Mouse (Mus musculus): ENCODE measurements around the gene Snrpg. TPM values are rescaled to one million over a fixed set of nuclear protein-coding genes. Genes with fewer than 3 reads are reported as not detected.
"Not testable (repeated sequence)": the region's sequence is repeated elsewhere in the genome, so short reads cannot be mapped to it uniquely, and the experiment has no call there.

The Snrpg gene
- total RNA-seq (2017) = 75.2 and 119 TPM in 2 replicates

DNA sequence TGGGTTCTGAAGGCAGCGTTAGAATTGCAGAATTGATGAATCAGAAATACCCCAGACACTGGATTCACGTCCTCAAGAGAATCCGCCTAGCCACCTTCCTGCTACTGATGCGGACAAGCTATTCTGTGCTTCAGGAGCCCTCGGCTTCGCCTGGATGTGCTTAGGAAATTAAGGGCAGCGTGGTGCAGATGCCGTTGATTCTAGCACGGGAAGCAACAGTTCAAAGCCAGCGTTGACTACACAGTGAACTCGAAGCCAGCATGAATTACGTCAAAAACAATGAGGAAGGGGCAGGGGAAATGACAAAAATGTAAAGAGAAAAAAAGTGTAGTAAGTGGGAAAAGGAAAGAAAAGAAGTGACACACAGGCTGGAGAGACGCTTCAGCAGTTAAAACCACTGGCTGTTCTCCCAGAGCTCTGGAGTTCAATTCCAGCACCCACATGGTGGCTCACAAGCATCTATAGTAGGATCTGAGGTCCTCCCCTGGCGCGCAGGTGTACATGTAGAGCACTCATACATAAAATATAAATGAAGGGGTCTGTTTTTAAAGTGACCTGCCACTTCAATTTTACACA is at the start of gene Snrpg:
Gene Snrpg (plus strand): TSS at position 541 of the 576 bp plus-strand sequence.
- peak; percentile 37 for ATAC-seq (replicated peaks; ENCODE audit: low read depth, poor library complexity, severe bottlenecking)

DNA sequence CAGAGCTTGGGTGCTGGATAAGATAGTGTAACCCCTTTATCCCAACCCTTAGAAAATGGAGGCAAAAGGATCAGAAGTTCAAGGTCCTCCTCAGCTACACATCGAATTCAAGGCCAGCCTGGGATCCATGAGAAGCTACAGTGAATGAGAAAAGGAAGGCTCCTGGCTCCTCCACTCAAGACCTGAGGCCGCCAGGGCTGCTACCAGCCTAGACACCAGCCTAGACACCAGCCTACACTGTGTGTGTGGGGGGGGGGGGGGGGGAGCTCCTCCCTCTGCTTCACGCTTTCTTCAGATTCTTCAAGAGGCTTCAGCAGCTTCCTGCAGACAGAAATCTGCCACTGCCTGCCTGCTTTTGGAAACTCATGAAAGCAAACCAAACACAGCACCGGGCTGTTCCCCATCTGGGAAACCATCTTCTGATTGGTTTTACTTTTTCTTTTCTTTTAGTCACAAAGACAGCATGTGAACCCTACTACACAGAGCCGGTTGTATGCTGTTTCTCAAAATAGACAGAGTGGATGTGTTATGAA is 49.0 kb upstream of the Snrpg start:
- no peak for ATAC-seq (replicated peaks; ENCODE audit: low read depth, poor library complexity, severe bottlenecking)

DNA sequence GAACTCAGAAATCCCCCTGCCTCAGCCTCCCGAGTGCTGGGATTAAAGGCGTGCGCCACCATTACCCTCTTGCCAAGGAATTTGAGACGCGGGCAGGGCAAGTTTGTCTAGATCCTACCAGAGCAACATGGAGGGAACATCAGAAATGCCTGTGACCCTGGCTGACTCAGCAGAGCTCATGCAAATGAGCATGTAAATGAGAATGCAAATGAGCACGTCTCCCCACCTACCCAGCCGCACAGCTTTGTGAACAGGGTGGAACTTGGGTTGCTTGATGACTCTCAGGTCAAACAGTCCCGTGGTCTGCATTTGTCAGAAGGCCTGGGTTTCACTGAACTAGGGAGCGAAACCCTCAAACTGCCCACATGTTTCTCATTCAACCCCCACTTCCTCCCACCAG is 48.1 kb upstream of the Snrpg start:
- ATAC-seq (replicated peaks; ENCODE audit: low read depth, poor library complexity, severe bottlenecking) = no peak

DNA sequence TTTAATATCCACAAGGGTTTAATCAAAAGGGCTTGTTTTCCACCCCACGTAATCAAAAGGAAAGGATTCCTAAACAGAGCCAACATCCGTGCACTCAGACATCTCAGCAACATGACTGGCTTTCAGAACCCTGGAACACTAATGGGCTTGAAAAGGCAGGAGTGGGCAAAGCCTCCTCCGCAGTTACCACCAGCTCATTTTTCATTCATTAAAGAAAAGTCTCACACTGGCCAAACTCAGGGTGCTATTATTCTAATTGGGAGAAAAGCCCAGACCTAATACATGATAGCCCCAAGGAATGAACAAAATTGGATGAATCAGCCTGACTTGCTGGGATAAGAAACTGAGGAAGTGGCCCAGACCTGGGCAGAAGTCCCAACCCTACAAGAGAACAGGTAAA is 46.7 kb upstream of the Snrpg start:
- ATAC-seq (replicated peaks; ENCODE audit: low read depth, poor library complexity, severe bottlenecking) = no peak

DNA sequence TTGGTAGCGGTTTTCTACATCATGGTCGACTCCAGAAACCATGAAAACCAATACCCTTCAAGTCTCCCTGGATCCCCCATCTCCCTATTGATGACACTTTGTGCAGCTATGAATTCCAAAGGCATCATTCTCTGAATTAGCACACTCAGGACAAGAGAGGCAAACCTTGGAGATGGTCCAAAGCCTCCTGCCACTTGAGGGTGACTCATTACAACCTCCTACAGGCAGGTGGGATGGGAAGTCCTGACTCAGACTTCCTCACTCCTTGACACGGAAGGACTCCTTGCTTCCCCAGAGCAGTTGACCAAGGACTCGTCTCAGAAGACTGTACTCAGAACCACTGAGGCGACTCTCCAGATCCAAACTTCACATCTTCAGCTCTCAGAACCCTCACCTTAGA is 45.5 kb upstream of the Snrpg start:
- ATAC-seq (replicated peaks; ENCODE audit: low read depth, poor library complexity, severe bottlenecking) = no peak

DNA sequence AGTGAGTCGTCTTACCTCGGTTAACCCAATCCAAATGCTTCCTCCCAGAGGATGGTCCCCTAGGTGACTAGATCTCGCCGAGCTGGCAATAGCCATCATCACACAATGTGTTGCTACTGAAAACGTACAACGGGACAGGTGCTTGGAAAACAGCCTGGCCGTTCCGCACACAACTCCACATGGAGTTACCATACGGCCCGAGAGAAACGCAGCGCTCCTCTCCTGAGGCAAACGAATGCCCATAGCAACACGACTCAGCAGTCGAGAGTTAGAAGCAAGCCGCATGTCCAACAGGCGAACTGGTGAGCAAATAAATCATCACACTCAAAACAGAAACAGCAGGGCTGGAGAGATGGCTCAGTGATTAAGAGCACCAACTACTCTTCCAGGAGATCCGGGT is 44.2 kb upstream of the Snrpg start:
- ATAC-seq (replicated peaks; ENCODE audit: low read depth, poor library complexity, severe bottlenecking) = no peak

DNA sequence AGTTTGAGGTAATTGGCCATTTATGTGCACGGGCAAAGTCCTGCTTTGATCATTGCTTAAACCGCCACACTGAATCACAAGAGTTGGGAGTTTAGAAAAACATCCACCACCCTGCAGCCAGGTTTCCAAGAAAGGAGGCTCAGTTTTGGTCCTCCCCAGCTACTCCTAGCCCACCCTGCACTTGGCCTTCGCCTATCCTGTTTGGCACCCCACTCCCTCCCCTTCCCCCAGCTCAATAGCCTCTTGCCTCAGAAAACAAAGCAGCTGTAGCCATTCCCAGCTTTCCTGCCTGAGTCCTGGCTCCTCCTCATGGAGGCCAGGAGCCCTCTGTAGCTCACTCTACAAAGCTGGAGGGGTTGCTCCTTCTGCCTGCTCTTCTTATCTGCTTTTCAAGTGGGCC is 42.7 kb upstream of the Snrpg start:
- no peak for ATAC-seq (replicated peaks; ENCODE audit: low read depth, poor library complexity, severe bottlenecking)

DNA sequence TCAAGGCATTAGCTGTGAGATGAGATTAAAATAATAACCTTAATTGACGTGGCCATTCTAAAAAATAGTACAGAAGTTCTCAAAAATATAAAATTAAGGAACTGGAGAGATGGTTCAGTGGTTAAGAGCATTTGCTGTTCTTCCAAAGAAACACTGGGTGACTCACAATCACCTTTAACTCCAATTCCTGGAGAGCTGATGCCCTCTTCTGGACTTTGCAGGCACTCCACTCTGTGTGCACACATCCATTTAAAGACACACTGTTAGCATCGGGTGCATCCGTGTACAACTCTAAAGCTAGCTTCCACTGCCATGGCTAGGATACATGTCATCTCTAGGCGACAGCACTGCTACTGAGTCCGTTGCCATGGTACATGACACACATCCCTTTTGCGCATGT is 41.2 kb upstream of the Snrpg start:
- no peak for ATAC-seq (replicated peaks; ENCODE audit: low read depth, poor library complexity, severe bottlenecking)

DNA sequence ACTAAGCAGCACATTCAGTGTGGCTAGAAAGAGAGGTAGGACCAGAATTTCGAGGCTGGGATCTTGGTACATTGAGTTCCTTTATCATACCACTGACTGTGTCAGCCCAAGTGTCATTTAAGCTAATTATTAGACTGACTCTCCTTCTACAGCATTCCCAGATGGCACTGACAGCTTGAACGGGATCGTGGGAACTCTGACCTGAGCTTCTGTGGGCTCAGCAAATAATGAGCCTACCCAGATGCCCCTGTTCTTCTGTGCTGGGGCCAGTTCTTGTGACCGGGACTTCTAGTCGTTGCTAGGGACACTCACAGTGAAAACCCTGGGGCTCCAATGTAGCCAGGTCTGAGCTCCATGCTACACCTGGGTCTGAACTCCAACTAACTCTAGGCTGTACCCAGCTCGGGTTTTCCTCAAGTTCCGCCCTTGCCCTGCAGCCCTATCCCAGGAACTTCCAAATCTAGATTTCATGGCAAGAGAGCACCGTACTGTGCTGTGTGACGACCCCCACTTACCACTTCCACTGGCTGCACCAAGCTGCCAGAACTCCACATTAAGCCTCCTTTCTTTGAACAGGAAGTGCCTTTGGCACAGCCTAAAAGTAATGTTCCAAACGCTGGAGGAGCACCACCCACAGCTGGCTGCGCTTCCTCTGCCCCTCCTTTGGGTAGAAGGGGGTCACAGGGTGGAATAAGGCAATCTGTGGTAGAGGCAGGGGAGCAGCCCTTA is 35.8 kb upstream of the Snrpg start:
- ATAC-seq (replicated peaks; ENCODE audit: low read depth, poor library complexity, severe bottlenecking) = no peak

DNA sequence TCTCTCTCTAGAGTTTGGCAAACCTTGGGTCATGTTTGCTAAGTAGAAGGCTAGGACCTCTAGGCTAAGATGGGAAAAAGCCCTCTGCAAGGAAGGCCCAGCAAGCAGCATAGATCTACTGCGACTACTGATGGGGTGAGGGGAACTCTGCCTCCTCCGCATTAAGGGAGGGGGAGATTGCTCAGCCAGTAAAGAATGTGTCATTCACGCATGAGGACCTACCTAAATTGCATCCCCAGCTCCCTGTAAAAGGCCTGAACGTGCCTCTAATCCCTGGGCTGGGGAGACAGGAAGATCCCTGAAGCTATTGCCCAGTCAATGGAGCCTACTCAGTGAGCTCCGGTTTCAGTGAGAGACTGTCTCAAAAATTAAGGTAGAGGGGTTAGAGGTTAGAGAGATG is 35.2 kb upstream of the Snrpg start:
- ATAC-seq (replicated peaks; ENCODE audit: low read depth, poor library complexity, severe bottlenecking) = no peak

DNA sequence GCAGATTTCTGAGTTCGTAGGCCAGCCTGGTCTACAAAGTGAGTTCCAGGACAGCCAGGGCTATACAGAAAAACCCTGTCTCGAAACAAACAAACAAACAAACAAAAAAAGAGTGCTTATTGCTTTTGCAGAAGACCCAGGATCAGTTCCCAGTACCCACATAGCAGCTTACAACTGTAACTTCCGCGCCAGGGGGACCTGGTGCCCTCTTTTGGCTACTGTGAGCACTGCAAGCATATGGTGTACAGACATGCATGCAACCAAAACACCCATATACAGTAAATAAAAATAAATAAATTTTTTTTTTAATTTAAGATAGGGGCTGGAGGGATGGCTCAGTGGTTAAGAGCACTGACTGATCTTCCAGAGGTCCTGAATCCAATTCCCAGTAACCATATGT is 34.8 kb upstream of the Snrpg start:
- not testable (repeated sequence) for ATAC-seq (replicated peaks; ENCODE audit: low read depth, poor library complexity, severe bottlenecking)

DNA sequence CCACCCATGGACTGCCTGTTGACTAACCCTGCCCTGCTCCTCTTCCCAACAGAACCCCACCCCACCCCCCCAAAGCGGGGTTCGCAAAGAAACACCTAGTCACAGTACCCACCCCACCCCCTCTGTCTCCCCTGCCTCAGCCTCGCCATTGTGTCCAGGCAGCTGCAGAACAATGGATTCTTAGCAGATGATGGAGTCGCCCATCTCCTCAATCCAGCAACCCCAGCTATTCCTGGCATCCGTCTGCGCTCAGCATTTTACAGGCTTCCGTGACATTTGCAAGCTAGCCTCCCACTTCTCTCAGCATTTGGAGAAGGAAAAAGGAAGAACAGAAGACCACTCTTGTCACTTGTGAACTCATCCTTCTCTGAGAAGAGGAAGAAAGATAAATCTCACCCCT is 27.4 kb upstream of the Snrpg start:
- ATAC-seq (replicated peaks; ENCODE audit: low read depth, poor library complexity, severe bottlenecking) = no peak

DNA sequence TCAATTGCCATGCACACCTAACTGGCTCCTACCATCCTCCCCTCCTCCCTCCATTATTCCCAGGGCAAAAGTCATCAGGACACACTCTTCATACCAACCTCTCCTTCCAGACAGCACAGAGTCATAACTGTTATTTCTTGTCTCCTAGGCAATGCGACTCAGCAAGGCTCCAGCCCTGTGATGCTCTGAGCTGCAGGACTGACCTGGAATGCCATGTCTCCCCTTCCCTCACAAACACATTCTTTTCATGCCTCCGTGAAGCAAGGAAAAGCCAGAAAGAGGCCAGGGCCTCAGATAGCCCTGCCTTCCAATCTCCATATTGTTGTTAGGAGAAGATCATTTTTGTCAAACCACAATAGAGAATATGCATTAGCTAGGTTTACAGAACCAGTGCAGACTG is 25.0 kb upstream of the Snrpg start:
- ATAC-seq (replicated peaks; ENCODE audit: low read depth, poor library complexity, severe bottlenecking) = no peak

DNA sequence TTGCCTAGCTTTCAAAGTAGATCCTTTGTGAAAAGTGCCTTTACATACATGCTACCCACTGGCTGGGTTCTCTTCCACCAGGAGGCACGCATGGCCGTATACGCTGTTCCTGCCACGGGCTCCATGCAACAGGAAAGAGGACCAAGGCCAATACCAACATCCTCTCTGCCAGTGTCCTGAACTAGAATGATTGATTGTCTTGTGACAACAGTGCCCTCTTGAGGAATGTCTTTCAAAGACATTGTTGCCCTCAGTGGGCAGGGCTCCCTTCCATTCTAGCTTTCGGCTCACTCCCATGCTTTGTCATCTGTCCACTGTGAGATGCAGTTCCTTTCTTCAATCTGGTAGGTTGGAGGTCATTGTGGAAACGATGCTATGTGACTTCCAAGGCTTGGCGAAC is 21.8 kb upstream of the Snrpg start:
- ATAC-seq (replicated peaks; ENCODE audit: low read depth, poor library complexity, severe bottlenecking) = peak; percentile 81

DNA sequence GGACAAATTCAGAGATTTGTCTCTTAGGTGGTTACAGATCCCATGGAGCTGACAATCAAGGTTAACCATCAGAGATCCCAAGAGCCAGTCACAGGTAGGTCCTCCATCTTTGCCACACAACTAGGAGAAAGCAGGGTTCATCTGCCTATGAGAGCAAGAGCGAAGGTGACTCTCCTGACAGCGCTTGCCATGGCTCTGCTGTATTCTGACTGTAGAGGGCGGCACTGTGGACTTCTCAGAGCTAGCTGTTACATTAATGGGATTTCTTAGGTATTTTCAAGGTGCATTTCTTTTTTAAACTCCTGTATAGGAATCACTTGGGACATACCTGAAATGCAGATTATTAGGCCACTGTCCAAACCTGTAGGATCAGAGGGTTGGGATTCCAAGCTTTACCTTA is 16.2 kb upstream of the Snrpg start:
- no peak for ATAC-seq (replicated peaks; ENCODE audit: low read depth, poor library complexity, severe bottlenecking)

DNA sequence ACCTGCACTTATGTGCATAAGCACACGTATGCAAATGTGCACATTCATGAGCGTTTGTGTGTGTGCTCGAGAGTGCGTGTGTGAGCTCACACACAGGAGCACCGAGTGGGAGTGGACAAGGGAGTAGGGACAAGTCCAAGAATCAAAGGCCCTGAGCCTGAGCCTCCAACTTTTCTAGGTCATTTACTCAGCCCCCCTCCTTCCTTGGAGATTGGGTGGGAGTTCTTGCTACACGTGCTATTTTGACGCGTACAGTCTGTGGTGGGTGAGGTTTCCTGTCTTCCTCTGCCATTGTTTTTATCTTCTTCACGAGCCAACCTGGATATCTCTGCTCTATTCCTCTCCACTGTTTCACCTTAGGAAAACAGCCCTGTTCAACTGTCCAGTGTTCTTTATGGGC is 14.1 kb upstream of the Snrpg start:
- peak; percentile 39; the same call in 1 of the 2 replicates for ATAC-seq (replicated peaks; ENCODE audit: low read depth, poor library complexity, severe bottlenecking)

DNA sequence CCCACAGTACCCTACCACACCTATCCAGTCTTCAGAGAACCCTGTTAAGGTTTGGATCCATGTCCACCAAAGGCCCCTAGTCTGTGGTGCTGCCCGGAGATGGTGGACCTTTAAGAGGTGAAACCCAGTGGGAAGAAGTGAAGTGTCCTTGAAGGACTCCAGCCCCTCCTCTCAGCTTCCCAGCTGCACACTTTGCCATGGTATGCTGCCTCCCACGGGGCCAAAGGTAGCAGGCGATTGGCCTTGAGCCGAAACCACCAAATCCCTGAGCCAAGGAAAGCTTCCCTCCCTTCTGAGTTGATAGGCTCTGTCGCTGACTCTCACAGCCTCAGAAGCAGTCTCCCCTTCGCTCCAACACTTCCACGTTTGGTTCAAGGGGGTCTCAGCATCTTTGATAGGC is 10.4 kb upstream of the Snrpg start:
- ATAC-seq (replicated peaks; ENCODE audit: low read depth, poor library complexity, severe bottlenecking) = no peak

DNA sequence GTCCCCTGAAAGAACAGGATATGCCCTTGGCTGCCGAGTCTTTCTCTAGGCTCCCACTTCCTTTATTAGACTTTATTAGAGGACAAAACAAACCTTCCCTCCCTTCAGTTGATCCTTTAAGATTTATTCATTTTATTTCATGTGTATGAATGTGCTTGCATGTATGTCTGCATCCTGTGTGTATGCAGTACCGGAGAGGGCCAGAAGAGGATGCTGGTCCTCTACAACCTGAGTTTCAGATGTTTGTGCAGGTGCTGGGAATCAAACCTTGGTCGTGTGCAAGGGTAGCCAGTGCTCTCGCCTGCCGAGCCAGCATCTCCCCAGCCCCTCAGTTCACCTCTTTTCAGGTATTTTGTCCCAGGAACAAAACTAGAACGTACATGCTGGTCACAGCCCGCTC is 9.7 kb upstream of the Snrpg start:
- no peak for ATAC-seq (replicated peaks; ENCODE audit: low read depth, poor library complexity, severe bottlenecking)

DNA sequence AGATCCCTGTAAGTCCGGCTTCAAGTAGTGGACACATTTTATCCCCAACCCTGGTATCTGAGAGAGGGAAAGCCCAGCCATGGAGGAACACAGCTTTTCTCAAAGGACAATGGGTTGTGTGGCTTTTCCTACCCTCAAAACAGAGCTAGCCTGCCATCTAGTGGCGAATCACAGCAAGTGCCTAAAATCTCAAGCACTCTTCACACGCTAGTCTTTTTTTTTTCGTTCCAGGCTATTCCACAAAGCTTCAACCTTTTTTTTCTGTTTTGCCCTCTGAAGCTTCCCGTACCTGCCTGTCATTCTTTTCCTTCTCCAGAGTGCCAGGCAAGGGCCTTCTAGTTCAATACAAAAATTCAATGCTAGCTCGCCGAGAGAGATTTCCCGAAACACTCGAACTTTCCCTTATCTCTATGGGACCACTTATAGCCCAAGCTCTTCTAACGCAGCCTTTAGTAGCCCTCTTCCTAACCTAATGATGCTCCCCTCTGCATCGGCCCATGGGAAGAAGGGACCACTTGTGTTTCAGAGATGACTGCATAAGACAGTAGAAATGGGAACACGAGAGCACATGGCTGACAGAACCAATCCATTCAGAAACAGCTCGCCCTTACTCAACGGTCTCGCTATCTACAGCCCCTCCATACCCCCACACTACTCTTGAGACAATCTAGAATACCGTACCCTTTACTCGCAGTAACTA is 6.5 kb upstream of the Snrpg start:
- peak; percentile 56 for ATAC-seq (replicated peaks; ENCODE audit: low read depth, poor library complexity, severe bottlenecking)

DNA sequence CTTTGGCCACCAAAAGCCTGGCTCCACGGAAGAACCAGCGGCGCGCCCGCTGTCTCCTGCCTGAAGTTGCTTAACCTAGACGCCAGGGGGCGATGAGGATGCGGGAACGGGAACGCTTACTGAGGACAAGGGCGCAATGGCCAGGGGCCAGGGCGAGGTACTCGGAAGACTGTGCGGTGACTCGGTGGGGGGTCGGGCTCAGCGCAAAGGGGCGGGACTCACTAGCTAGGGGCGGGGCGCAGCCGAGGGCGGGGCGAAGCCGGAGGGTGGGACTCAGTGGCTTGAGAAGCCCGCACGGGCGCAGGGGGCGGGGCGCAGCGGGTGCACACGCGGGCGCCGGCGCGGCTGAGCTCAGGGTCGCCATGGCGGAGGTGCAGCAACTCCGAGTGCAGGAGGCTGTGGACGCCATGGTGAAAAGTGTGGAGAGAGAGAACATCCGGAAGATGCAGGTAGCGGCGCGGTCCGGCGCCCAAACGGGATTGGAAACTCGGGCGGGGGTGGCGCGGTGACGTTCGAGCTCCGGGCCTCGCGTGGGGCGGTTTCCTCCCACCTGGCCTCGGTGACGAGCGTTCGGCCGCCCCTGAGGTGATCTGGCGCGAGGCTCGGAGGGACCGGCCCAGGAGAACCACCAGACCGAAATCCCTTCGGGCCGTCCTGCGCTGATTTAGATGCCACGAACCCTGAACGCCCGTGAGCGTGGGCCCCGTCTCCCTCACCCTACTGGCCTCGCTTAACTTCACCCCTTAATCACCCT is 5.6 kb upstream of the Snrpg start, which contains the start of gene Fam136a:
Gene Fam136a (plus strand): TSS at position 276 of the 754 bp plus-strand sequence.
- peak; percentile 95 for ATAC-seq (replicated peaks; ENCODE audit: low read depth, poor library complexity, severe bottlenecking)
